Mouse (Mus musculus): ENCODE data around the gene C2cd3. TPM values are rescaled to one million over a fixed set of nuclear protein-coding genes. Genes with fewer than 3 reads are reported as not detected.

Gene C2cd3
- polyA plus RNA-seq, 1 experiment from 2014 or later = 7.5 TPM

DNA sequence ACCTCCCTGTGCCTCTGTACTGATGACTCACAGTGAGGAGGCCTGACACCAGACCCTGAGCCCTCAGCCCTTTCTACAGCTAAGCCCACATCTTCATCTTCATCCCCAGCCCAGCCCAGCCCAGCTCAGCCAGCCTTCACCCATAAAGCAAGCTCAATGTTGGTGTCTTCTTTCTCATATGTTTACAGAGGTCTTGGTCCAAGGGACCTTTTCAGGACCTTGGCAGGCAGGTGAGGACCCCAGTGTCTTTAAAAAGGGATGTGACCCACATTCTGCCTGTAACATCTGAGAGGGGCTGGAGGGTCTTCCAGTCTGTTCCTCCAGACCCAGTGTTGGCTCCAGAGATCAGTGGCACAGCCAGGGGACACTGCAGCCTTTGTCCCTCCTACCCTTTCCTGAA lies 127.4 kb downstream of the C2cd3 start:
- no peak for ATAC-seq

GRCm38 (mm10) chr7:100500276-100500977 lies 128.4 kb downstream of the C2cd3 start:
- DNase-seq (ENCODE audit: low spot score) (peak; percentile 63), ATAC-seq (no peak)
- Histone ChIP-seq H3K27me3 (replicated peaks; ENCODE audit: insufficient read depth, low read length) (no peaks in the 10 kb centered on the region), H3K9me3 (ENCODE audit: low read length) (no peaks in the 10 kb centered on the region), H3K4me3 (ENCODE audit: low read depth, low read length) (no peak overlapping the region), H3K9ac (replicated peaks; ENCODE audit: low read depth) (no peak overlapping the region), H3K36me3 (ENCODE audit: insufficient read depth, low read length) (peaks cover 17% of the 10 kb centered on the region), H3K4me2 (replicated peaks; ENCODE audit: low read depth, low read length) (no peak overlapping the region), H3K4me1 (ENCODE audit: insufficient read depth, low read depth, low read length) (peaks cover 2% of the 10 kb centered on the region; the same call in 1 of the 2 replicates), H3K27ac (ENCODE audit: low read length) (no peak overlapping the region)
- WGBS = 45% methylated on average over 16 of the region's 16 CpGs
- TF ChIP-seq CTCF (IDR thresholded peaks at IDR 0.05) = no peak
- 0 out of 2 replicates have a peak, but pooled peaks have one; percentile 10 for TF ChIP-seq EP300 (IDR thresholded peaks at IDR 0.05)

More for the DNA sequence above, 127.4 kb downstream of the C2cd3 start:
- DNase-seq (ENCODE audit: low spot score) = no peak
- no peak for TF ChIP-seq CTCF (IDR thresholded peaks at IDR 0.05)
- TF ChIP-seq EP300 (IDR thresholded peaks at IDR 0.05) = no peak
- Histone ChIP-seq H3K4me1 (ENCODE audit: insufficient read depth, low read depth, low read length) (peaks cover 5% of the 10 kb centered on the region; the same call in 1 of the 2 replicates), H3K4me2 (replicated peaks; ENCODE audit: low read depth, low read length) (no peak overlapping the region), H3K27me3 (replicated peaks; ENCODE audit: insufficient read depth, low read length) (no peaks in the 10 kb centered on the region), H3K4me3 (ENCODE audit: low read depth, low read length) (no peak overlapping the region), H3K36me3 (ENCODE audit: insufficient read depth, low read length) (peaks cover 17% of the 10 kb centered on the region), H3K9me3 (ENCODE audit: low read length) (no peaks in the 10 kb centered on the region), H3K27ac (ENCODE audit: low read length) (no peak overlapping the region), H3K9ac (replicated peaks; ENCODE audit: low read depth) (no peak overlapping the region)

- 0 out of 2 replicates have a peak, but pooled peaks have one; percentile 3 for TF ChIP-seq EP300 (IDR thresholded peaks at IDR 0.05)
- TF ChIP-seq CTCF (IDR thresholded peaks at IDR 0.05) = no peak
- H3K9ac ChIP-seq (replicated peaks; ENCODE audit: low read depth) = no peak overlapping the region
- DNase-seq (ENCODE audit: low spot score) = no peak
- 64% methylated on average over 6 of the region's 6 CpGs for WGBS
- no peaks in the 10 kb centered on the region for H3K9me3 ChIP-seq (ENCODE audit: low read length)
- H3K27me3 ChIP-seq (replicated peaks; ENCODE audit: insufficient read depth, low read length) = no peaks in the 10 kb centered on the region
- peaks cover 2% of the 10 kb centered on the region; the same call in 1 of the 2 replicates for H3K4me1 ChIP-seq (ENCODE audit: insufficient read depth, low read depth, low read length)
- H3K4me2 ChIP-seq (replicated peaks; ENCODE audit: low read depth, low read length) = no peak overlapping the region
- H3K27ac ChIP-seq (ENCODE audit: low read length) = no peak overlapping the region
- ATAC-seq = no peak
- H3K4me3 ChIP-seq (ENCODE audit: low read depth, low read length) = no peak overlapping the region
- peaks cover 17% of the 10 kb centered on the region for H3K36me3 ChIP-seq (ENCODE audit: insufficient read depth, low read length)
These were observed 129.2 kb downstream of the C2cd3 start for GRCm38 (mm10) chr7:100501027-100501843.

DNA sequence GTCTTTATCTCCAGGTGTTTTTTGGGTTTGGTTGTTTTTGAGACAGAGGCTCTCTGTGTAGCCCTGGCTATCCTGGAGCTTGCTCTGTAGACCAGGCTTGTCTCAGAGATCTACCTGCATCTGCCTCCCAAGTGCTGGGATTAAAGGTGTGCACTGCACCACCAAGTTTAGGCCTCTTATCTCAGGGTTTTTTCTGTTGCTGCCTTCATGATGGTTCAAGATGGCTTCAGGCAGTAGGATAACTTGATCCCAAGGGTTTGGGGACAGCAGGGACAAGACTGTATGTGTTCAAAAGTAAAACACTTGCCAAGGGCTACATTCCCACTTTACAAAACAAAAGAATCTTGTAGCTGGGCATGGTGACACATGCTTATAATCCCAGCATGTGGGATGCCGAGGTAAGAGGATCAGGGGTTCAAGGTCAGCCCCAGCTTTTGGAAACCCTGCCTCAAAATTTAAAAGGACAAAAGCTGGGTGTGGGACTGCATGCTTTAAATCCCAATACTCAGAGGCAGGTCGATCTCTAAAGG lies 129.9 kb downstream of the C2cd3 start:
- ATAC-seq (no peak), DNase-seq (ENCODE audit: low spot score) (no peak)
- no peak for TF ChIP-seq EP300 (IDR thresholded peaks at IDR 0.05)
- no peak for TF ChIP-seq CTCF (IDR thresholded peaks at IDR 0.05)
- no peaks in the 10 kb centered on the region for H3K9me3 ChIP-seq (ENCODE audit: low read length)
- H3K27me3 ChIP-seq (replicated peaks; ENCODE audit: insufficient read depth, low read length) = no peaks in the 10 kb centered on the region
- no peak overlapping the region for H3K27ac ChIP-seq (ENCODE audit: low read length)
- H3K36me3 ChIP-seq (ENCODE audit: insufficient read depth, low read length) = peaks cover 17% of the 10 kb centered on the region
- no peak overlapping the region for H3K9ac ChIP-seq (replicated peaks; ENCODE audit: low read depth)
- no peak overlapping the region for H3K4me3 ChIP-seq (ENCODE audit: low read depth, low read length)
- WGBS = 52% methylated on average over 2 of the region's 2 CpGs
- no peak overlapping the region for H3K4me2 ChIP-seq (replicated peaks; ENCODE audit: low read depth, low read length)
- no peaks in the 10 kb centered on the region; the same call in 1 of the 2 replicates for H3K4me1 ChIP-seq (ENCODE audit: insufficient read depth, low read depth, low read length)

DNA sequence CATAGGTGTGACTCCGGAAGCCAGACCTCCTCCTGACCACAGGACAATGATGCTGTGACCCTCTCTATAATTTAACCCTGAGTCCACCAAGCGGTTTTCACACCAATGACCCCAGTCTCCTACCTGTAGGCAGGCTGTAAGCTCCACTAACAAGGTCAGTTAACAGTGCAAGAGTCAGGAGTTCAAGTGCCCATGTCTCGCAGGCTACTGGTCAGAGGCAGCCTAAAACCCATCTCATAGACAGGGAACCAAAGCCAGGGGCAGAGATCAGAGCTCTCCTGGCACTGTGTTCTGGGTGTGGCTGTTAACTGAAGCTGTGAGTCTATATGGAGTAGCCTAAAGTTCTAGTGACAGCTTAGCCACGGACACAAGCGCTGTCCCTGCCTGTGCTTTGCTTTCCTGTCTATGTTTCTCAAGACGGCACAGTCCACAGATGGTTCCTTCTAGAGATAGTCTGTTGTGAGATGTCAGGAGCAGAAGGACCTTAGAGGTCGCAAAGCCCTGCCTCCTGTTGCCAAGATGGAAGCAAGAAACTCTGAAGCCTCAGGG lies 130.4 kb downstream of the C2cd3 start:
- Histone ChIP-seq H3K9ac (replicated peaks; ENCODE audit: low read depth) (no peak overlapping the region), H3K27me3 (replicated peaks; ENCODE audit: insufficient read depth, low read length) (no peaks in the 10 kb centered on the region), H3K9me3 (ENCODE audit: low read length) (no peaks in the 10 kb centered on the region), H3K4me2 (replicated peaks; ENCODE audit: low read depth, low read length) (no peak overlapping the region), H3K4me1 (ENCODE audit: insufficient read depth, low read depth, low read length) (no peaks in the 10 kb centered on the region; the same call in 1 of the 2 replicates), H3K27ac (ENCODE audit: low read length) (no peak overlapping the region), H3K4me3 (ENCODE audit: low read depth, low read length) (no peak overlapping the region), H3K36me3 (ENCODE audit: insufficient read depth, low read length) (peaks cover 17% of the 10 kb centered on the region)
- no peak for DNase-seq (ENCODE audit: low spot score)
- TF ChIP-seq CTCF (IDR thresholded peaks at IDR 0.05) (no peak), EP300 (IDR thresholded peaks at IDR 0.05) (no peak)
- 0 out of 2 replicates have a peak, but pooled peaks have one; percentile 4 for ATAC-seq
- WGBS = 65% methylated on average over 7 of the region's 7 CpGs

- ATAC-seq (no peak), DNase-seq (ENCODE audit: low spot score) (peak; percentile 23)
- Histone ChIP-seq H3K36me3 (ENCODE audit: insufficient read depth, low read length) (peaks cover 16% of the 10 kb centered on the region), H3K4me3 (ENCODE audit: low read depth, low read length) (no peak overlapping the region), H3K9ac (replicated peaks; ENCODE audit: low read depth) (no peak overlapping the region), H3K4me1 (ENCODE audit: insufficient read depth, low read depth, low read length) (no peaks in the 10 kb centered on the region; the same call in 1 of the 2 replicates), H3K27ac (ENCODE audit: low read length) (no peak overlapping the region), H3K4me2 (replicated peaks; ENCODE audit: low read depth, low read length) (no peak overlapping the region), H3K27me3 (replicated peaks; ENCODE audit: insufficient read depth, low read length) (no peaks in the 10 kb centered on the region), H3K9me3 (ENCODE audit: low read length) (no peaks in the 10 kb centered on the region)
- WGBS = 71% methylated on average over 5 of the region's 5 CpGs
- TF ChIP-seq EP300 (IDR thresholded peaks at IDR 0.05) (no peak), CTCF (IDR thresholded peaks at IDR 0.05) (no peak)
These were observed 131.0 kb downstream of the C2cd3 start for GRCm38 (mm10) chr7:100503076-100503475.

Measured in lung, postnatal 0 days (tissue).